Mouse (Mus musculus) kidney, adult 18-20 months (tissue): Measurements from ENCODE around the gene Vps4a.
"Not testable (repeated sequence)": the region's sequence is repeated elsewhere in the genome, so short reads cannot be mapped to it uniquely, and the experiment has no call there.

ENCODE experiments used
- DNase-seq: peaks from one replicate; pipeline ENCODE4 v3.0.0; 2021

The Vps4a gene

DNA sequence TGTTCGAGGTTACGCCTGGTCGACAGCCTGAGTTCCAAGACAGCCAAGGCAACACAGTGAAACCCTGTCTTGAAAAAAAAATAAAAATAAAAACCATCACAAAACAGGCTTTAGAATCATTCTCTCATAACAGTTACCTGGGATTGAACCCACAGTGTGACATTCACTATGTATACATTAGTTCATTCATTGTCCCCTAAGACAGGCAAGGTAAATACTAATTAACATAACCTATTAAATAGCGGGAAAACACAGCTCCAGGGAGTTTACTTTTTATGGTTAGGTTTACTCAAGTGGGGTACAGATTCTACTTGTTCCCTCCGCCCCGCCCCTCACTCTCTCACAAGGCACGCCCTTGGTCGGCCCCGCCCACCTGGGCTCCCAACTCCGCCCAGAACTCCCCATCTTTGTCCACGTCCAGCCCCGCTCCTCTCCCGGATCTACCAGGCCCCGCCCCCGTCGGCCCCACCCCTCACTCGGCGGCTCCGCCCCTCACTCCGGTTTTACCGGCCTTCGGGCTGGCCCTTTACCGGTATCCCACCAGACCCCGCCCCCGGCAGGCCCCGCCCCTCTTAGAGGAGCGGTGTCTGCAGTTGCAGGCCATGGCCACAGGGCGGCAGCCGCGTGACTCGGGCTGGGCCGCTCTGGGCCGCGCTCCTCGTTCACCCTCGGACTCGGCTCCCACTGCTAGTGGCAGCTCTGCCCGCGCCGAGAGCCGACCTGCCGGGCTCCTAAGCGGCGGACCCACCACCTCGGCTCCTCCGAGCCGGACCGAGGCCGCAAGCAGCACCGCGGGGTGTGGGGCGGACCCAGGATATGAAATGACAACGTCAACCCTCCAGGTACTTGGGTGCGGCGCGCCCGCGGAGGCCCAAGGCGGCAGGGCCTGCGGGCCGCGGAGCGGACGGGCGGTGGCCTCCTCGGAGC is at the start of gene Vps4a:
Gene Vps4a, plus strand, starts transcription at position 573 of the 927 bp plus-strand sequence.
- DNase-seq = peak; percentile 99

DNA sequence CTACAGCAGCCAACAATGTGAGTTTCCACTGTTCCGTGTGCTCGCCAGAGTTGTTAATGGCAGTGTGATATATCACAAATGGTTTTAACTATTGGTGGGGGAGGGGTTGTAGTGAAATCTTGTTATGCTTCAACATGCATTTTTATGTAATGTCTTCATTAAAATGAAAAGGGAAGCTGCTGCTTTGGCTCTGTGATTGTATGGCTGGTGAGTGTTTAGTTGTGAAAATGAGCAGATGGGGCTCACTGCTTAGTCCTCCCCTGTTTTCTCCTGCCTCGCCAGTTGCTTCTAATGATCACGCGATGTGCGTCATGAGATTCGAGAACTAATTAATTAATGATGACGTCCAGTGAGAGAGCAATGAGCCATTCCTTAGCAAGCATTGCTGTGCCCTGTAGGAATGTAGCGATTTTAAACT is 45.6 kb upstream of the Vps4a start:
- no peak for DNase-seq

DNA sequence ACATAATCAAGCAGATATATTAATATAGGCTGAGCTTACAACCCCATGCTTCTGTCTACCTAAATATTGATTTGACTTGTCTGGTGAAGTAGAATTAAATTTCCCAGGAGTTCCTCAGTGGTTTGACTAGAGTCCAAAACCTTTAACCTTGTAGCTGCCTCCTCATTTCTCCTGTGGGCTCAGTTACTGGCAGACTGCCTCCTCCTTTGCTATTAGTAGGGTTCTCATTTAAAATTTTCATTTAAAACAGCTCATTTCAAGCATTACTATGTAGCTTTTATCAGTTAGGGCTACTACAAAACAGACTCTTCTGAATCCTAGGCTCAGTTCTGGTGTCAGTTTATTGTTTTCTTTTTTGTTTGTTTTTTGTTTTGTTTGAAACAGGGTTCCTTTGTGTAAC is 45.1 kb upstream of the Vps4a start:
- DNase-seq = no peak

DNA sequence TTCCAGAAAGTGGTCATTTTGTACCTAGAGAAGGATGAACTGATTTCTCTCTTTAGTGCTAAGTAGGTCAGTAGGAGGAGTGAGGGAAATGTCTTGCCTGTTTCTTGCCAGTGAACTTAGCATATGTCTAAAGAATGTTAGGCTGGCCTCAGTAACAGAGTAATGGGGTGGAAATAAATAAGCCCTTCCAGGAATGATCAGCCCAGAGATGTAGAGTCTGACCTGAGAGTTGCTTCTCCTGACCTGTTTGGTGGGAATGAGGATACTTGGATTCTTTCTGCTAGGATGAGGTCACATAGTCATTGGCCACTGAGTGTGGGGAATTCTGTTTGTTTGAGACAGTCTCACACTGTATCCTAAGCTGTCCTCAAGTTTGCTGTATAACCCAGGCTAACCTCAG is 43.5 kb upstream of the Vps4a start:
- no peak for DNase-seq

DNA sequence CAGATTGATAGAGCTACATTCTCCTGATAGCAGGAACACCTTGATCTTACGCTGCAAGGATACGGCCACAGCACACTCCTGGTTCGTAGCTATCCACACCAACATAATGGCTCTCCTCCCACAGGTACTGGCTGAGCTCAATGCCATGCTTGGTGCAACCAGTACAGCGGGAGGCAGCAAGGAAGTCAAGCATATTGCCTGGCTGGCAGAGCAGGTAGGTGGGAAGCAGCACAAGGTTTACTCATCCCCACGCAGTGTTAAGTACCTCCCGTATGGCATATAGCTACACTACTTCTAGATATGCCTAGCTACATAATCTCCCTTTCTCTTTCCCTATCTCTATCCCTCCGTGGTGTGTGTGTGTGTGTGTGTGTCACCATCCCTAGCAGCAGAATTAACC is 39.6 kb upstream of the Vps4a start:
- no peak for DNase-seq

DNA sequence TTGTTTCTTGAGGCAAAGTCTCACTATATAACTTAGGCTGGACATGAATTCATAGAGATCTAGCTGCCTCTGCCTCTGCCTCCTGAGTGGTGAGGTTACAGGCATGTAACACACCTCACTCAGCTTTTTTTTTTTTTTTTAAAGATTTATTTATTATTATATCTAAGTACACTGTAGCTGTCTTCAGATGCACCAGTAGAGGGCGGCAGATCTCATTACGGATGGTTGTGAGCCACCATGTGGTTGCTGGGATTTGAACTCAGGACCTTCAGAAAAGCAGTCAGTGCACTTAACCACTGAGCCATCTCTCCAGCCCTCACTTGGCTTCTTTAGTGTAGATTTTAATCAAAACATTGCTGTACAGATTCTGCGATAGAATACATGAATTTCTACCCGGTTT is 34.7 kb upstream of the Vps4a start:
- not testable (repeated sequence) for DNase-seq

DNA sequence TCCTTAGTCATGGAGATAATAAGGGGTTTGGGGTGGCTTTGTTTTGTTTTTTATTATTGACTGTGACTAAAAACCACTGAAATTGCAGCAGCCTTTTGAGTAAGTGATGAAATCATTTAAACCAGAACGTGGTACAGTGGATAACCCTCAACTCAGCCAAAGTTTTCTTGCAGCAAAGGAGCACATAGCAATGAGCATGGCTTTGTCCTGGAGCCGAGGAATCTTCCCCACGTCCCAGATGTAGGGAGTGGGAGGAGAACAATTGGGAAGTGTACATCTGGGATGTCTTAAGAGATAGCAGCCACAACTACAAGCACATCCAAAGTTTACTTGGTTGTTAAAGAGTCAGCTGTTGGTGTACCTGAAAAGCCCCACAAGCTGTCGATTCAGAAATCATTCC is 33.6 kb upstream of the Vps4a start:
- no peak for DNase-seq

DNA sequence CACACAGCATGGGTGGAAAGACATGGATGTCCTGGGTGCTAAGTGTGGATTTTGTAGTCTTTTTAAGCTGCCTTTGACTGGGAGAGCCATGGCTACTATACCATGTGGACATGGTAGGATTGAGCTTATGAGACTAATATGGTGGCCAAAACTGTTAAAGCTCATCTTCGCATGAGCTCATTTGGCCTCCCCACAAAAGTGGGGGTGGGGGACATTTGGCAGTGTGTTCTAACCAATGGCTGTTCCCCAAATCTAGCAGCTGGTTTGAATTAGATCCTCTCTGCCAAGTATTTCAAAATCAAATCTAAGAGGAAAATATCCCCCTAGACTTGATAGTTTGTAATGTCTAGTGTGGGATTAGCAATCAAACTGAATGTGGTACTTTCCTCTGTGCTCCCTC is 32.0 kb upstream of the Vps4a start:
- no peak for DNase-seq

DNA sequence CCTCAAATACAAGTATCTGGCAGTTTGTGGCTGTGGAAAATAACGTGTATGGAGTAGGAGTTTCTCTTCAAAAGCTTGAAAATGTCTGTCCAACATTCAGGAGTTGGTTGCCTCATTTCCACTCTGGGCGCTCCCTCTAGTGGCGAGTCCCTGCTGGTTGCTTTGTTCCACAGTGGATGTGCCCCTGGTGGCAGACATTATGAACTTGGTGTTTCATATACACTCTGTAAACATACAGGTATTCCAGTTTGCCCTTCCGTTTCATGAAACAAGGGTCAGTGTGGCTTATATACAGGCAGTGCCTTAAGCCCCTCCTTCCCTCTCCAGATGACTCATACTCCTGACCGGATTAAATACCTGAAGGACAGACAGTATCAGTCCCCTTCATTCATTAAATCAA is 28.5 kb upstream of the Vps4a start:
- DNase-seq = peak; percentile 91

DNA sequence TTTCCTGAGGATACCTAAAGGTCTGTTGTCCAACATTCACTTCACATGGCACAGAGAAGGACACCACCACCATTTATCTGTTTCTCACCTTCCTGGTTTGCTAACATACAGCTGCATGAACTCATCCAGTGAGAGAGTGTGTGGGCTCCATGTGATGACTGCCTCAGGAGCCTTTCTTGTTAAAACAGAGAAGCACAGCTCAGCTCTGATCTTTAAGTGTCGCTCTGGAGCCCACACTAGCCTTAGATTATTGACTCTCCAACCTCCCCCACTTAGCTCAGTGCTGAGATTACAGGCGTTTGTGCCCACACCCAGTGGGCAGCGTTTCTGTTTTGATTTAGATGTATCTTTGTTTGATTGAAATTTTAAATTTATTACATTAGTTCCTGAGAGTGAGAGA is 23.2 kb upstream of the Vps4a start:
- DNase-seq = no peak

DNA sequence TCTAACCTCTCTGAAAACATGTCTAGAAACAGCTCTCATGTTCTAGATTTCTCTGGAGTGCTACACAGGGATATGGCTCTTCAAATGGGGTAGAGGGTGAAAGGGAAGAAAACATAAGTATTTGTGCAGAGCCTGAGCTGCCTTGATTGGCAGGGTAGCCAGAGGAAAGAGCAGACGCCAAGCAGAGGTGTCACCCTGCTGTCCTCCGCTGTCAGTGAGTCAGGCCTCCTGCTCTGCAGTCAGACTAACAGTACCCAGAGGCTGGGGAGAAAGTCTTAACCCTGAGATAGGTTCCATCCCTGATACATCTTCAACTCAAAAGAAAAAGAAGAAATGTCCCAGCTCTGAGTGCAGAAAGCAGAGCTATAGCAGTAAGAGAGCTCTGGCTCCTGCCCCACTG is 18.4 kb upstream of the Vps4a start:
- no peak for DNase-seq

DNA sequence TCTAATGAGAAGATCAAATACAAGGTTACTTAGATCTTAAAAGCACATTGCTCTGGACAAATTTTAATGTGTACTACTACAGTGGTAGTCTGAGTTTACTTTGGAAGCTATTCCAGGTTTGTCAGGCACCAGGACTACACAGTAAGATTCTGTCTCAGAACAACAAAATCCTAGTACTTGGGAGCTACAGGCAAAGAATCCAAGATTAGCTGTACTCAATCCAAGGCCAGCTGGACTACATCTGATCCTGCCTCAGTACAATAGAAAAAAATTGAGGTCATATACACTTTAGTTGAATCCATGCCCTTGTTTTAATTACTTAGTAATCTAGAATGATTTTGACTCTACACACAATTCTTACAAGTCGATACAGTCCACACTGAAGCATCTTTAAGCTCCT is 16.1 kb upstream of the Vps4a start:
- DNase-seq = no peak

DNA sequence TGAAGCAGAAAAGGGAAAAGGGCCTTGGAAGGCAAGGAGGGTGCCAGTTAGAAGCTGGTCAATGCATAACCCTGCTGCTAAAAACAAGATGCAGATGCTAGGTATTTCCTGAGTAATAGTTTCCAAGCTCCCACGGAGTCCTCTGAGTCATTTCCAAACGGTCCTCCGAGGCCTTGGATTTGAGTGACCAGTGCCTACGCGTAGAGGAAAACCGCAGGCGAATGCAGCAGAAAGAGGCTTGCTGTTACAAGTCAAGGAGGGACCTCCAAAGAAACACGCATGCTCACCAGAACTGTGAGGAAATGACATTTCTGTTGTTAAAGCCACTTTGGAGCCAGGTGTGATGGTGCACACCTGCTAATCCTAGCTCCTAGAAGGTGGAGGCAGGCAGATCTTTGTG is 7.5 kb upstream of the Vps4a start:
- no peak for DNase-seq

DNA sequence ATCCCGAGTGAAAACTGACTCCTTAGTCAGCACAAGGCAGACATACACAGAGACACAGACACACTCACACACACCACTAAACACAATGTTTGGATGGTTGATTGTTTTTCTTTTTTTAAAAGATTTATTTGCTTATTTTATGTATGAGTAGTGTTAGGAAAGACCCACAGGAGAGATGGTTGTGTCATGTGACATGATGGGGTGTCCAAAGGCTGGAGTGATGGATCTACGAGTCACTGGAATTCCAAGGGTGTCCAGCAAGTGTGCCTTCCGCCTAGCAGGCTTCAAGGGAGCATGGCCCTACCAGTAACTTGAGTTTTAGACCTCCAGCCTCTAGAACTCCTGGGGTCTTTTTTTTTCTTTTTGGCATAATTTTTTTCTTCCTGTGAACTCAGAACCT is 1.7 kb upstream of the Vps4a start:
- DNase-seq = no peak

DNA sequence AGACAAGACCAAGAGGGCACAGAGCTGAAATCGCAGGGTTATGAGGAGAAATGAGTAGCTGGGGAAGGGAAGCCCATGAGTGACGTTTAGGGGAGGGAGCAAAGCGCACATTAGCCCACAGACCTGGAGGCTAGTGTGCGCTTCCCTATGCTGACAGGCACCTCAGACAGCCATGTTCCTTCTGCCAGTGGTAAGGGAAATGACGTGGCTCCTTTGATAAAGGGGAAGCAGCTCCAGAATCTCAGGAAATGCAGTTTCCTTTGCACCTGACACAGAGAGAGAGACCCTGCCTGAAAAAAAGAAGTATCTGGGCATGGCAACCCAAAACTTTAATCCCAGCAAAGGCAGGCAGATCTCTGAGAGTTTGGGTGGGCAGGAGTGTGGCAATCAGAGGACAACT is 964 bp upstream of the Vps4a start:
- DNase-seq = no peak

DNA sequence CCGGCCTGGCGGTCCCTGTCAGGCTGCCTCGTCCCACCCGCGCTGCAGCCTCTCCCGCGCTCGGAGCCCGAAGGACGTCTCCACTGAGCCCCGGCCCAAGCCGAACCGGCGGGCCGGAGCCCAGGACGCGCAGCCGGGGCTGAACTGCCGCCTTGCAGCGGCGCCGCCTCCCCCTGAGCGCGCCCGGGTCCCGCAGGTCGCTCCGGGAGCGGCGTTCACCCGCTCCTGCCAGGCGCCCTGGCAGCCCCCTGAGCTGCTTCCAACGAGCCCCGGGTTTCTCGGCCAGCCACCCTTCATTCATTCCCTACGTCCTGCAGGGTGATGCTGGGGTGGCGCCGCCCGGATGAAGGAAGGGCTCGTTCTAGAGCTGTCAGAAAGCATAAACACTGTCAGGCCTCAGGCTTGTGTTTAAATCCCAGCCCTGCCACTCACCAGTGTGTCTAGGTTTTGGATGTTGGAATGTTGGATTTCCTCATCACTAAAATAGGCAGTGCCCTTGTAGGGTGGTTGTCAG is 612 bp downstream of the Vps4a start:
- no peak for DNase-seq

DNA sequence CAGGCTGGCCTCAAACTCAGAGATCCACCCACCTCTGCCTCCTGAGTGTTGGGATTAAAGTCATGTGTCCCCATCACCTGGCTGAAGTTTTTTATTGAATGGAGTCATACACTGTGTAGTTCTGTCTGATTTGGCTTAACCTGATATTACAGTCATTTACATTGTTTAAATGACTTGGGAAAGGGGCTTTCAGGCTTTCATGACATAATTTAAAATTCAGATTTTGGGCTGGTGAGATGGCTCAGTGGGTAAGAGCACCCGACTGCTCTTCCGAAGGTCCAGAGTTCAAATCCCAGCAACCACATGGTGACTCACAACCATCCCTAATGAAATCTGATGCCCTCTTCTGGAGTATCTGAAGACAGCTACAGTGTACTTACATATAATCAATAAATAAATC is 2.6 kb downstream of the Vps4a start:
- DNase-seq = not testable (repeated sequence)

DNA sequence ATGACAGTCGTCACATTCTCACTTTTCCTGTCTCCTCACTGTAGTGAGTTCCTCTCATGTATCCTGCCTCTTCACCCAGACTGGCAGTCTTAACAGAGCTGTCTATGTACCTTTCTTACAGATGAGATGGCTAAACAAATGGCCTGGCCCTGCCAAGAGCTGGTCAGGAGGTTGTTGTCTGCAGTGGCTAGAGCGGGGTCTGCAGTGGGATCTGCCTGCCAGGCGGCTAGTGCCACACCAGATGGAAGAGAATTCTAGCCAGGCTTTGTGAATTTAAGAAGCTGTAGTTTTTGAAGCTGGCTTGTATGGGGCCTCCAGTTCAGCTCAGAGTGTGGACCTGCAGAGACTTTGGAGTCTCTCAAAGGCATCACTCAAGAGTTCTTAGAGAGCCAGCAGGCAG is 4.6 kb downstream of the Vps4a start:
- no peak for DNase-seq

DNA sequence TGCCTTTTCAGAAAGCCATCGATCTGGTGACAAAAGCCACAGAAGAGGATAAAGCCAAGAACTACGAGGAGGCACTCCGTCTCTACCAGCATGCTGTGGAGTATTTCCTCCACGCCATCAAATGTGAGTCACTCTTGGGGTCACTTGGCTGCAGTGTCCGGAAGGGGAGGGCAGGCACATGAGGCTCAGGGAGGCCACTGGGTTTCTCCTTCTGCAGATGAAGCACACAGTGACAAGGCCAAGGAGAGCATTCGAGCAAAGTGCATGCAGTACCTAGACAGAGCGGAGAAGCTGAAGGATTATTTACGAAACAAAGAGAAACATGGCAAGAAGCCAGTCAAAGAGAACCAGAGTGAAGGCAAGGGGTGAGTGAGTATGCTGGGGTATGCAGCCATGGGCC is 5.6 kb downstream of the Vps4a start:
- DNase-seq = peak; percentile 33

DNA sequence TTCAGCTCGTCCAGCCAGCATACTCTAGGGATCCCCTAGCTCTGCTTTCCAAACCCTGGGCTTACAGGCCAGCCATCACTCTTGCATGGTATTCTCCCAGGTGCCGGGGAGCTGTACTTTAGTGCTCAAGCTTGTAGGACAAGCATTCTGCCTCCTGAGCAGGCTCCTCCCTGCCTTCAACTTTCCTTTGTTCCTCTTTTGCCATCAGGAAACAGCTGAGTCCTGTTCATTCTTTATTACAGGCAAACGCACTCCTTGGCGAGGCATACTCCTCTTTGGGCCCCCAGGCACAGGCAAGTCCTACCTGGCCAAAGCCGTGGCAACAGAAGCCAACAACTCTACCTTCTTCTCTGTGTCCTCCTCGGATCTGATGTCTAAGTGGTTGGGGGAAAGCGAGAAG is 9.6 kb downstream of the Vps4a start:
- no peak for DNase-seq

DNA sequence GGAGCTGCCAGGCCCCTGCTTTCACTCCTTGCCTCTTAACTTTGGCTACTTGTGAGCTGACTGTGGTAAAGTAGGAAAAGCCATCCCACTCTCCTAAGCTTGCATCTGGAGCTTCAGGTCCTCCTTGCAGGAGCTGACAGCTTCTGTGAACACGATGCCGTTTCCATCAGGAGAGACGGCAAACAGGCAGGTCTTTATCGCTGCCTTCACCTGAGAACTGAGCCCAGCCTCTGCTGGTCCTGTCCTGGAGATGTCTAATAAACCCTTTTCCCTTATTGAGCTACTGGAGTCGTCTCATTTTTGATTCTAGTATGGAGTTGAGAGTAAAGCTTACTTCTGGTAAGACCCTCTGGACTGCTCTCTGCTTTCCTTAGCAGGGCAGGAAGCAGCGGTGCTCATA is 14.5 kb downstream of the Vps4a start:
- DNase-seq = no peak

DNA sequence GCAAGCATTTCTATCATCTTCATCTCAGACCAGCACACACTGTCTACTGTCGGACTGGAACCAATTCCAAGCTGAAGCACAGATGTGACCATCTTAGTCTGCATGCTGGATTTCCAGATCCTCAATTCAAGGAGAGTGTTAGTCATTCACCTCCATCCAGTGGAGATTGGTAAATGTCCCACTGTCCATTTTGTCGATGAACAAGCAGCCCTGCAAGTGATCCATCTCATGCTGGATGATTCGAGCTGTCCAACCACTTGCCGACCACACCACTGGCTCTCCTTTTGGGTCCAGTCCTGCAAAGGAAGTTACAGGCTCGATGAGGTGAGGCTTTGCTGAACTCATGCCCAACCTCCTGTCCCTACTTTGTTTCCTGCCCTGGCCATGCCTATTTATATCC is 16.0 kb downstream of the Vps4a start:
- no peak for DNase-seq

DNA sequence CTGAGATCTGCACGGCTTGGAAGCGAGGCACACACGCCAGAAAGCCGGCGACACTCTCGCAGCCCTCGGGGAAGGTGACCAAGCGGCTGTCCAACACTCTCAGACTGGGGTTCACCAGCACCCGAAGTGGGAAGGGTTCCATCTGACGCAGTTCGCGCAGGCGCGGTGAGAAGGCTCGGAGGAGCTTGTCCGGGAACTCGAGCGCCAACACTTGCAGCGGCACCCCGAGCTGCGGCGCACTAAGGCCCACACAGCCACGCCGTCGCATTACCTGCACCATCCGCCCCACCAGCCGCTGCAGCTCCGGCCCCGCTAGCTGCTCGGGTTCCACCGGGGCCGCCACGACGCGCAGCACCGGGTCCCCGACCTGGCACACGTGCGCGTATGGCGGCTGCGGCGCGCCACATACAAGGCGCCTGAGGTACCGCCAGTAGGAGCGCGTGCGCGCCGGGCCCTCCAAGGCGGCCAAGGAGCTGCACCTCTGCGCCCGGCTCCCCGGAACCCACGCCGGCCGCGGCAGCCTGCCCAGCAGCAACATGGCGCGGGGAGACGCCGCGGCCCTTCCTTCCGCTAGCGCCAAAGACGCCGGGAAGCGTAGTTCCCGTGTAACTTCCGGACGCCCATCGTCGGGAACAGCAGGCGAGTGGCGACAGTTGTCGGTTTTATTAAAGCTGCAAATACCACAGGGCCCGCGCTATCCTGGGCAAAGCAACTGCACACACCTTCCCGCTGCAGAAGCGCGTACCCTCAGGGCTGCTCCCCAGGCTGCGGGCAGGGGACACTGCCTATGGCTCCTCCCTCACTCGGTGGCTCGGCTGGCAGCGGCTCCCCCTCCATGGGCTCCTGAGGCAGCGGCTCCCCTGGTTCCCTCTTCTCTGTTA is 17.3 kb downstream of the Vps4a start, which contains the start of gene Pdf:
Gene Pdf, minus strand, starts transcription at position 554 of the 881 bp plus-strand sequence.
- peak; percentile 85 for DNase-seq

DNA sequence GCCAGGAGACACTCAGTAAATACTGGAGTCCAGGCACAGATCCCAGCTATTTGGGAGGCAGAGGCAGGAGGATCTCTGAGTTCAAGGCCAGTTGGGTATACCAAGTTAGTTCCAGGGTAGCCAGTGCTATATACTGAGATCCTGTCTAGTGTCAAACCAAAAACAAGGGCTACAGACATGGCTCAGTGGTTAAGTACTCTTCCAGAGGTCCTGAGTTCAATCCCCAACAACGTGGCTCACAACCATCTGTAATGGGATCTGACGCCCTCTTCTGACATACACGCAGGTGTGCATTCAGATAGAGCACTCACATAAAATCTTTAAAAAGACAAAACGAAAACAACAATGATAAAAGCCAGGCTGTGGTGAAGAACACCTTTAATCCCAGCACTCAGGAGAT is 18.5 kb downstream of the Vps4a start:
- no peak for DNase-seq
